Mouse (Mus musculus) gastrocnemius, postnatal 4 days (tissue): ENCODE results near the gene Bspry. TPM values are rescaled to one million over a fixed set of nuclear protein-coding genes. Genes with fewer than 3 reads are reported as not detected.
A peak's percentile ranks its signal among the peaks of the same experiment; 100 is the strongest.

Experiments
- DNase-seq, 2 experiments: peaks; one replicate each; pipeline ENCODE4 v3.0.0; 2021 to 2022; ENCODE audit warnings: low spot score in 2 of 2, mixed read lengths in 2 of 2
- total RNA-seq, 2 experiments: library from RNA; stranded (reverse); gene quantifications; 2 replicates each; pipeline ENCODE4 v1.2.3; 2021

Bspry gene
- total RNA-seq, 2 experiments from 2014 or later = 1.1 to 1.7 TPM

DNA sequence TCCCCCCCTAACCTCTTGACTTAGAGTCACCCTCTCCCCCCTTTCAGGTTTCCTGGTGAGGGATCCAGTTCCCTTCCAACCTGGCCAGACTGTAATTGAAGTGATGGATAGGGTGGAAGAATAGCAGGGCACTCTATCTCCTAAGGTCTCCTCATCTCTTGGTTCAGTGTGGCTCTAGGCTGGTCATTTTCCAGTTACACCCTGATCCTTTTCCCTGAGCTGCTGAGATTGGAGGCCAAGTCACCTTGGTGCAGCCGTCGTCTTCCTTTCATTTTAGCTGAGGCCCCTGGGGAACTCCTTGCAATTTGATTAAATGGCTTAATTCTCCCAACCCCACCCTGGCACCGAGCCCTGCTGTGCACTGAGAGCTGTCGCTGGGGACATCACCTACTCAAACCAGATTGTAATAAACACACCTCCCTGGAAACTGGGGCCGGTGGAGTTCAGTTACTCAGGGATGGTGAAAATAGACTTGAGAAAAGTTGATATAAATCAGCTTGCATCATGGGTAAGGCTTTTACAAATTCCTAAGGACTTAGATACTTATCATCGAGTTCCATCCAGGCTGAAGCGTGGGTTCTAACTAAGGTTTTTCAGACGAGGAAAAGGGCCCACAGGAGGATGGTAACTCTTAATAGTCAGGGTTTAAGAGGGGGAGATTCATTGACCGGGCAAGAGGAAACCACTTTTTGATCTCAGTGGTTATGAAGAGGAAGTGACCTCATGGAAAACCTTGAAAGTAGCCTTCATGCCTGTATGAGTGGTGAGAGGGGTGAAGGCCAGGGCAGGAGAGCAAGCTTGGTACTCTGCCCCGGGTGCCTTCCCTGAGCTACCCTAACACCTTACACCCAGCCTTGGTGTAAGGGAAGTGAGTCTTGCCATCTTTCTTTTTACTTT lies 1.1 kb downstream of the Bspry start:
- DNase-seq = no peak

DNA sequence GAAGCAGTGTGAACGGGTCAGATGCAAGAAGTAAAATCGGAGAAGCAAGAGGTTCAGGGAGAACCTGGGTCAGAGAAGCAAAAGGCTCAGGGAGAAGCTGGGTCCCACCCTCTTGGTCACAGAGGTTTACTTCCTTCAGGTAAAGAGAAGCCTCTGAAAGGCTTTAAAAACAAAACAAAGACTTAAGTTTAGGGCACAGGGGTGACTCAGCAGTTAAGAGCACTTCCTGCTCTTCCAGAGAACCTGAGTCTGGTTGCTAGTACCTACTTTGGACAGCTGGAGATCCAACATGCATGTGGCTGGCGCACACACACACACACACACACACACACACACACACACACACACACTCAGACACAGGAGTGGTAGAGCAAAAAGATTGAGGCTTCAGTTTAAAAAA lies 5.1 kb downstream of the Bspry start:
- no peak for DNase-seq

DNA sequence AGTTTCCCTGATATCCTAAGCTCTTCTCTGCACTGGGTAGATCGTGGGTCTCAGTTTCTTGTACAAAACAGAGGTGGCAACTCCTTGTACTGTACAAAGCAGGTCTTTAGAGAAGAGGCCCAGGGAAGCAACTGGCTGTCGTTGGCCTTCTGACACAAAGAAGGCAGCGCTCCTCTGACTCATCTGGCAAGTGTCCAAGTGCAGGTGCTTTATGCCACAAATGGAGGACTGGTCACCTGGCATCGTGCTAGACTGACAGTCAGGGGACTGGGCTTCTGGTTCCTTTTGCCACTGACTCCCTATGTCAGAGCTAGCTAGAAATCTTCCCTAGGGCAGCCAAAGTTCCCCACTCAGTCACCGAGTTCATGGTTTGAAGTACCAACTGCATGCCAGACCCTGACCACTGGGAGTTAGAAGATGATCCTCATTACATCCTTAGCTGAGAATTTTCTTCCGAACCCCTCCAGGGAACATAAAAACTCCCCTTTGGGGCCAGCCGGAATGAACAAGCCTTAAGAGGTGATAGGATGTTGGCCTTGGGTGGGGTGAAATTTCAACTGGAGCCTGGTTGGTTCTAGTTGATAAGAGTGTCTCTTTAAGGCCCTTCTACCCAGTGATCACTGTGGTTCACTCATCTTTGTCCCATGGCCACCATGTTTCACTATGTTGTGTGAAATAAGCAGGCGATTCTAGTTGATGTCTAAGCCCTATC lies 5.8 kb downstream of the Bspry start:
- DNase-seq = no peak

DNA sequence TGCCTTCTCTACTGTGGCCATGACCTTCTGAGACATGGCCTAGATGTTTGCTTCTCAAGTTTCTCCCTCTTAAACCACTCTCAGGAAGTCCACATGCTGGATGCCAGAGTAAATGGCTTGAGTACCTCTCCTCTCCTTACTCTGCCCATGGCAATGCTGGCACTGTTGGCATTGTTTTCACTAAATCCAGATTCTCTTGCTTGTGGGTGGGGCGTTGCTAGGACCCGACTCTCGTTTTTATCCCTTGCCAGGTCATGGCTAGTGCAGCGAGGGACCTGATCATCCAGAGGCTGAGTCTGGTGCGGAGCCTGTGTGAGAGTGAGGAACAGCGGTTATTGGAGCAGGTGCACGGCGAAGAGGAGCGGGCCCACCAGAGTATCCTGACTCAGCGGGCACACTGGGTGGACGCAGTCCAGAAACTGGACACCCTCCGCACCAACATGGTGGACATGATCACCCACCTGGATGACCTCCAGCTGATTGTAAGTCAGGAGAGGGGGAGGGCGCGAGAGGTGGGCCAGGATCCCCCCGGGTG lies 6.4 kb downstream of the Bspry start:
- DNase-seq = no peak

DNA sequence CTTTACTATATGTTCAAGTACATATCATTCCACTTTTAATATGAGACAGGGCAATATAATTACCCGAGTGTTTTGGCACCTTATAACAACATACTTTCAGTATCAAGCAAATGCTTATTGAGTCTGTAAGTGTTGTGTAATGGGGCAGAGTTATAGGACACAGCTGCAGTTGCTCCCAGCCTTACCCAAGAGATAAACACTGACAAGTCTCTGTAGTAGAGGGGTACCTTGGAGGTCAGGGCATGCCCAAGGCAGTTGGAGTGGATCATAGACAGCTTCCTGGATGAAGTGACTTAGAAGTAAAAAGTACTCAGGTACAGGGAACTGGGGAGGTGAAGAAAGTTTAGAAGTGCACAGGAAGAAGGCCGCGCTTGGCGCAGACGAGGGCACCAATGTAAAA lies 7.3 kb downstream of the Bspry start:
- DNase-seq = no peak

DNA sequence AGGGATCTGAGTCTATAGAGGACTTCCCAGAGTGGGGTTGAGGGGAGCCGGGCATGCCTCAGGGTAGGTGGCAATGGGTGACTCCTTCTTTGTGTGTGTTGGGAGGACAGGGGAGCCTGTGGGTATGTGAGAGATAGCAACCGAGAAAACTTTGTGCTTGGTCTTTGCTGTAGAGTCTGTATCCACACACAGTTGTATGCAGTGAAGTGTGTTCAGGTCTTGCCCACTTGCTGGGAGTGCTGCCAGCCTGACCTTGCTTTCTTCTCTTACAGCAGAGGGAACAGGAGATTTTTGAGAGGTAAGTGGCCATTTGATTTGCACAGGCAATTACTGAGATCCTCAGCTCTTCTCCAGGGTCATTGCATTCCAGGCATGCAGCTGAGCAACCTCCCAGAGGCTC lies 8.1 kb downstream of the Bspry start:
- DNase-seq = no peak

DNA sequence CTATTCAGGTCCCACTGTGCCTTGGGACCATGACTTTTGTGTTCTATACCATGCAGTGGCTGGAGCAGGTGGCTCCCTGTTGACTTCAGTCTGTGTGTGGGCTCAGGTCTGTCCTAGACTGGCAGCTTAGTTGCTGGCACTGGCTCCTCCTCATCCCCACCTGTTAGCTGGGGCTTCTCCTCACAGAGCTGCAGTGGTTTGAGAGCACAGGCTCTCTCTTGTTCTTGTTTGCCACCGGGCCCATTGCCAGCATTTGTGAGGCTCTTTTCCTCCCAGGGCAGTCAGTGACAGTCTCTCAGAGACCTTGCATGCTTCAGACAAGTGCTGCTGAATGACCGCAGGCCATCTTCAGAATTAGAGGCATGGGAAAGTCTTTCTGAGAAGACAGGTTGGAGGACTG lies 12.8 kb downstream of the Bspry start:
- no peak for DNase-seq

DNA sequence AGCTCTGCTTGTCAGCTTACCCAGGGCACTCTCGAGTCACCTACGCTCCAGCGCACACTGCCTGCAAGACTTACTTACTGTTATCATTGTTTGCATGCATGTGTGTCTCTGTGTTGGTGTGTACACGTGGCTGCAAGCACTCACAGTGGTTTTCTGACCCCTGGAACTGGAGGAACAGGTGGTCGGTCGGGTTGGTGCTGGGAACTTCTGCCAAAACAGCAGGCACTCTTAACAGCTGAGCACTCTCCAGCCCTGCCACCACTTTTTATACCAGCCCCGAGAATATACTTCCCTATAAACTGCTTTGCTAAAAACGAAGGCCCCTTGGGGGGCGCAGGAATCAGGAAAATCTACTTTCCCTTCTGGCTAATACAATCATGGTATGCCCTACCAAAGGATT lies 14.4 kb downstream of the Bspry start:
- DNase-seq = no peak

DNA sequence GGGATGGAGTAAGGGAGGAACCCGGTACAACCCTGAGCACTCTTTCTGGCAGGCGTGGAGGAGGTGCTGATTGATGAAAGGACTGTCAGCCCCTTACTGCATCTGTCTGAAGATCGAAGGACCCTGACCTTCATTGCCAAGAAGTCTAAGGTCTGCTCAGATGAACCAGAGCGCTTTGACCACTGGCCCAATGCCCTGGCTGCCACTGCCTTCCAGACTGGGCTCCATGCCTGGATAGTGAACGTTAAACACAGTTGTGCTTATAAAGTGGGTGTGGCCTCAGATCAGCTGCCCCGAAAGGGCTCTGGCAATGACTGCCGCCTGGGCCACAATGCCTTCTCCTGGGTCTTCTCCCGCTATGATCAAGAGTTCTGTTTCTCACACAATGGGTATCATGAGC lies 16.1 kb downstream of the Bspry start:
- DNase-seq = peak in 1 of 2 experiments; percentile 58

DNA sequence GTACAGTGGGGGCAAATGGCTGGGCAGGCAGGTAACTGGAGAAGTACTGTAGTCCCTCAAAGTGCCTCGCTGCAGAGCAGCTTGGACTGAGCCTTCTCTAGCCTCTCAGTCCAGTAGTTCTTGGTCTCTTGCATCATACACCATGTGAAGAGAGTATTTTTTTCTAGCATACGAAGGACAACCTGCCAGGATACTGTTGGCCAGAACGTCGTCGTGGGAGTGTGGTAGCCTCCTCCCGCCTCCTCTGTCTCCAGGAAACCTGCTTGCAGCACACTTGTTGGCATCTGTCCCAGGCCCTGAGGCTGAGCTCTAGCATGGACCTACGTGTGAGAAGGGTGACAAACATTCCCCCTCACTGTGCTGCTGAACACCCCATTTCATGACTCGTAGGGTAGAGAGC lies 17.0 kb downstream of the Bspry start:
- no peak for DNase-seq

DNA sequence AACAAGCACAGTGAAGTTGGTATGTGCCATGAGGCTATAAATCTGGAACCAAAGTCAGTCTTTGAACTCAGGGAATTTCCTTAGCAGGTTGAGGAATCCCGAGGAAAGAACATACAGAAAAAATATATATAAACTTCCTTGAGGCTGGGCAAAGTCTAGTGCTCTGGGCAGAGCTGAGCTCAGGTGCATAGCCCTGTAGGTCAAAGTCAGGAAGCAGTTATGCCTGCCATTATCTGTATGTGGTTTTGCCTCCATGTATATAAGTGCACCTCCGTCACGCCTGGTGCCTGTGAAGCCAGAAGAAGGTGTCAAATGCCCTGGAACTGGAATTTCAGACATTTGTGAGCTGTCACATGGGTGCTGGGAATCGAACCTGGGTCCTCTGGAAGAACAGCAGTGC lies 20.9 kb downstream of the Bspry start:
- DNase-seq = no peak

DNA sequence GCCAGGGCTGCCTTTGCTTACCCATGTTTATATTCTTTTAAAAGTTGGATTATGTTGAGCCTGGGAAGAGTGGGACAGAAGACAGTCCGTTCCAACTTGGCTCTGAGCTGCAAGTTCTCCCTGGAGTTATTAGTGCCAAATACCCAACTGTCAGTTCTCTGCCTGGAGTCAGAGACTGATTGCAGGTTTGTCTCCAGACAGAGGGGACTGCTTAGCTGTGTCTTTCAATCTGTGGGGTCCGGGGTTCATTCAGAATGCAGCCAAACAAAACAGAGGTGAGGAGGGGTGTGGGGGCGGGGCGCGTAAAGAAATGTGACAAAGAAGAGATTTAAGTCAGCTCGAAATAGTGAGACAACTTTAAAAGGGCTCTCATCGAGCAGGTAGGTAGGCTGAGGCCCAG lies 21.7 kb downstream of the Bspry start:
- DNase-seq = no peak

DNA sequence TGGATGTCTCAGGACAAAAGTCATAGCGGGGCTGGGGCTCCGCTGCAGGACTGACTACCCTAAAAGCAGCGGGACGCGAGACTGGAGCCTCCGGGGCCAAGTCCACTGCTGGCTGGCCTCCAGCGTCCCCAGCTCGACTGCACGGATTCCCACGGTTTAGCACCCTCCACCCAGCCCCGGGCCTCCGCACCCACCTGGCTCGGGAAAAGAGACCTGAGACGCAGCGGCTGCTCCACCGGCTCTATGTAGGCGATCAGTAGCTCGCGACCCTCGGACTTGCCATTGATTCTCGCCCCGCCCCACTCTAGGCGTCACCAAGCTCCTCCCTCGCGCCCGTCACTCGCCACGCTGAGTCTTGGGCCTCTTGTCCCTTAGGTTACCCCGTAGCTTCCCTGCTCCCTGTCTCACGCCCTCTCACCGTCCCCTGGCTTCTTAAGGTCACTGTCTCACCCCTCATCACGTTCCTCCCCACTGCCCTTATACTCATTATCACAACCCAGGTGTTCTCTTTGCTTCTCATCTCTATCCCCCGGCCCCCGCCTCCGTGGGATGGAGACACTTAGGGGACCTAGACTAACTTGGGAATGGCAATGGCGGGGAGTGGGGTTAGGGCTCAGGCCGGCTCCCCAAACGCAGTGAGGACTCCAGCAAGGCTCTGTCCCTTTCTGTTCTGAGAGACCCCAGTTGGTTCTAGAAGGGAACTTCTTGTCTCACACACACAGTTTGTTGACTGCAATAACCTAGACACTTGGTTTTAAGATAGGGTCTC lies 22.3 kb downstream of the Bspry start:
- DNase-seq = peak; percentile 75 to 88

DNA sequence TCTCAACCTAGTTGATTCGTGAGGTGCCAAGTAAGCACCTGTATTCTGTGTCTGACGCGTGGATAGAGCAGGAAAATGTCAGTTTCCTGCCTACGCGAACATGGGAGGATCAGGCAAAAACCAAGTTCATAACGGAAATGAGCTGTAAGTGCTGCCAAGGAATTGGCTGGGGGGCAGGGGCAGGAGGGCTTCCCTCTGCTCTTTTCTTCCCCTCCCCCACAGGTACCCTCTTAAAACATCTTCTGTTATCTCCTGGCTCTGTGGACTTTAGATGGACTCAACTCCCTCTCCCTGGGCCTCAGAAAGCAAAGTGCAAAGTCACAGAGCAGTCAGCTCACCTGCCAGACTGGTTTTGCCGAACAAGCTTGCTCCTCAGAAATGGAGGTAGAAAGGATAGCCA lies 23.1 kb downstream of the Bspry start:
- no peak for DNase-seq

DNA sequence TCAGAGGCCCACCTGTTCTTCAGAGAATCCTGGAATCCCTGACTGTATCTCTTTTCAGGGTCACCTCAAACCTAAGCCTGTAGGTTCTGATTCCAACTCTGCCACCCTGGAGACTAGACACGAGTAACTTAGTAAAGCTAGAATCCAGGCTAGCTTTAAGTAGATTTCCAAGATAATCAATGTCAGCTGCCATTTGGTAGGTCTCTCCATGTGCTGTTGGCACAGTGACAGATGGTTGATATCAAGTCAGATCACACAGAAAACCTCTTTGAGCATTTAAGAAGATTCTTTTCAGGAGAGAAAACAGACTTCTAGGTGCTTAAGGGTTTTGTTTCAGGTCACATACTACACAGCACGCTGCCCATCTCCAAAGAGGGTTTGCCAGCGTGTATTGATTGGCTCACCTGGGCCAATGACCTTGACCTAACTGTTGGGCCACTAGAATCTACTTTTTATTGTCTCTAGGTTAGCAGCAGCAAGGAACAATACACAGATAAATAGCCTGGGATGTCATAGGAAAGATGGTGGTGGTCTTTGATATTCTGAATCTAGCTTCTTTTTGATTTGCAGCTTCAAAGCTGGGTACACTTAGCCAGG lies 23.6 kb downstream of the Bspry start, which contains the start of gene Hdhd3:
TSS of gene Hdhd3 (minus strand) at position 94 of the 597 bp plus-strand sequence.
- no peak for DNase-seq

DNA sequence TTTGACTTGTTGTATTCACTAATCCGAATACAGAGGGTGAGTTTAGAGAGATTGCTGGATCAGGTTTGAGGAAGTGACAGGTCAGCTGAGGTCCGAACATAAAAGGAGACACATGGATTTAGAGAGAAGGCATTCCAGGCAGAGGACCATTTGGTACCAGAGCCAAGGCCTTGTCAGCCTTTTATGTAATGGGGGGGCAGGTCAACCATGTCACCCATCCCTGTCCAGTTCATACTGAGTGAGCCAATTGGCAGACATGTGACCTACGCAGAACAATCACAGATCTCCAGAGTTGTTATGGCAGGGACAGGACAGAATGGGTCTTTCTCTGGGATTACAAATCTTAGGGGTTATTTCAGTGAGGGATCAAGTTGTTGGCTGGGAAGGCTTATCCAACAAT lies 26.1 kb downstream of the Bspry start:
- DNase-seq = no peak

DNA sequence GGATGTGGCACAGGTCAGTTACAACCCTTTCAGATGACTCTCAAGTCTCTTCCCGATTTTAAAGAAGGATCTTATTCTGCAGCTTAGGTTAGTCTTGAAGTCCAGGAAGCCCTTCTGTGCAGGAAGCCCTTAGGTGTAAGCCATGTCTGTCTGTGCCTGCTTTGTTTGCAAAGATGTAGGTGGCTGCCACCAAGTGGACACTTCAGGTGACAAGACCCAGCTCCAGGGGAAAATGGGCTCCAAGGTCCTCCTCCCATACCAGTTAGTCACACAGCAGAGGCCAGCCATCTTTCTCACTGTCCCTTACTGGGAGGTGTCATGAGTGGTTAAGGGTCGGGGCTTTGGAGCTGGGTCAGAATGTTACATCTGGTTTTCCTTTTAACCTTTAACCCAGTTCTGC lies 26.9 kb downstream of the Bspry start:
- no peak for DNase-seq

DNA sequence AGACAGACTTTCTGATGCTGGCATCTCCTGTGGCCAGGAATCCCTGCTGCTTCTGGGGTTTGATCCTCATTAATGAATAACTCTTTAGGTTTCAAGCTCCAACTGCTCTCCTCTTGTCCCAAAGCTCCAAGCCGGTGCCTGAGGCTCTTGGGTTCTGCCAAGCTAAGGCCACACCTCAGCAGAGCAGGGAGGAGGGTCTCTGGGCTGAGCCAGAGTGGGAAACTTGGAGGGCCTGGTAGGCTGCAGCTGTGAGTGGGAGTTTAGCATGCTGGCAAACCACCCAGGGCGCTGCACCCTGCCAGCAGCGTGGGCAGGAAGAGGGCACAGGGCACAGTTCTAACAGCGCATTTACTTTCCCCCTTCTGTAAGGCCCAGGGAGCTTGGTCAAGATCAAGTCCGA lies 29.0 kb downstream of the Bspry start:
- DNase-seq = no peak

DNA sequence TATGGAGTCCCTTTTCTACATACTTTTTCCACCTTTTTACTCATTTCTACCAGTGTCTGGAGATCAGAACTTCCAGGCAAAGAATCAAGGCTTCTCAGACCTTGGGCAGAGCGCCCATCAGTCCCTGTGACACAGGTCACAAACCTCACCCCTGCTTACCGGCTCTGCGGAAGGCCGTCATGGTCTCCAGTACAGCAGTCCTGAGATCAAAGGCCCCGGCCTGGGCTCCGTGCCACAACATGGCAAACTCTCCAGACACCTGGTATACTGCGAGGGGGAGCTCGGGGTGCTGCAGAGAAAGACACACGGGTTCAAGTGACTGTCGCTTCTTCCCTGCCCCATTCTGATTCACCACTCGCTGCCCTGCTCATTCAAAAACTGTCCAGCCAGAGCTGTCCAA lies 30.1 kb downstream of the Bspry start:
- no peak for DNase-seq

DNA sequence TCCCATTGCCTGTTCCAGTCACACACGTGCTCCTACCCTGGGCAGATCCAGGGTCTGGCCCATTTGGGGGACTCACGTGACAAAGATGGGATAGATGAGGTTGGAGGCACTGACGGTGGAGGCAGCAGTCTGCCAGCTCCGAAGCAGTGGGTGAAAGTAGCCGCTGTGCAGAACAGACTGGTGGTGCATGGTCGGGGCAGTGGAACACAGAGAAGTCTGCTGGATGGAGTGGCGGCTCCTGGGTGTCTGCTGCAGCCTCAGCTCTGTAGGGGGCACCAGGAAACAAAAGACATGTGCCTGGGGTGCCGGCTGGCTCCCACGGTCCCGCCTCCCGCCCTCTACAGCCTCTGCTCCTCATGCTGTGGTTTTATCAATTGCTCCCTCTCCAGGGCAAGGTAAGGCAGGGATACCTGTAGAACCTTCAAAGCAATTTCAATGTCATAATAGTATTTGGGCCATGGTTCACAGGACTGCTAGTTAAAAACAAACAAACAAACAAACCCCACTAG lies 34.2 kb downstream of the Bspry start:
- no peak for DNase-seq

DNA sequence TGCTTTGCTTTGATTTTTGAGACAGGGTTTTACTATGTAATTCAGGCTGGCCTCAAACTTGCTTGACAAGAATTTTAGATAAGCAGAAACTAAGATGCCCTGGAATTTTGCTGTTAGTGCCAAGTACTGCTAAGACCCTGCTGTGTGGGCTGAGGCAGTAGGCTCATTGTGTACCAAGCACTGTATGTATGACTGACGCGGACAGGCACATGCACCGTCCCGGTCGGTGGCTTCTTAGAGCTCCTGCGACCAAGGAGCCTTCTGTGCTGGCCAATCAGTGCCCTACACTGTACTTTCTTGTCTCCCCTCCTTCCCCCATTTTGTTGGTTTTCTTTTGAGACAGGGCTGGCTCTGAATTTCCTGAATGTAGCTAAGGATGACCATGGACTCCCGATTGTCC lies 35.1 kb downstream of the Bspry start:
- DNase-seq = no peak
